Mouse (Mus musculus): ENCODE results near the gene Ppip5k1. TPM values are rescaled to one million over a fixed set of nuclear protein-coding genes. Genes with fewer than 3 reads are reported as not detected.

Gene Ppip5k1
- polyA plus RNA-seq, 1 experiment, result 1.9 TPM

GRCm38 (mm10) chr2:121292316-121293013, 62.7 kb downstream of the Ppip5k1 start:
- H3K36me3 ChIP-seq (replicated peaks; ENCODE audit: low read length), result no peaks in the 10 kb centered on the region
- H3K27me3 ChIP-seq (replicated peaks), result peaks cover 90% of the 10 kb centered on the region

GRCm38 (mm10) chr2:121289730-121290540, 65.3 kb downstream of the Ppip5k1 start:
- no peak for TF ChIP-seq FLI1 (IDR thresholded peaks at IDR 0.05; ENCODE audit: low read length)
- TF ChIP-seq GATA1 (IDR thresholded peaks at IDR 0.05; ENCODE audit: borderline replicate concordance, low read length), result no peak
- H3K4me1 ChIP-seq, result peaks cover 47% of the 10 kb centered on the region
- H3K36me3 ChIP-seq (replicated peaks; ENCODE audit: low read length), result no peaks in the 10 kb centered on the region
- peaks cover 73% of the 10 kb centered on the region for H3K27me3 ChIP-seq (replicated peaks)
- H3K4me3 ChIP-seq (replicated peaks), result peak overlapping the region; percentile 92
- H3K9me3 ChIP-seq, result no peaks in the 10 kb centered on the region

More at GRCm38 (mm10) chr2:121292316-121293013, 62.7 kb downstream of the Ppip5k1 start:
- TF ChIP-seq GATA1 (IDR thresholded peaks at IDR 0.05; ENCODE audit: borderline replicate concordance, low read length), result no peak
- no peak for TF ChIP-seq FLI1 (IDR thresholded peaks at IDR 0.05; ENCODE audit: low read length)
- Histone ChIP-seq H3K4me1 (peaks cover 71% of the 10 kb centered on the region), H3K9me3 (no peaks in the 10 kb centered on the region), H3K4me3 (replicated peaks) (peak overlapping the region; percentile 12)

- no peak for TF ChIP-seq FLI1 (IDR thresholded peaks at IDR 0.05; ENCODE audit: low read length)
- TF ChIP-seq GATA1 (IDR thresholded peaks at IDR 0.05; ENCODE audit: borderline replicate concordance, low read length), result no peak
- Histone ChIP-seq H3K36me3 (replicated peaks; ENCODE audit: low read length) (no peaks in the 10 kb centered on the region), H3K27me3 (replicated peaks) (peaks cover 66% of the 10 kb centered on the region), H3K4me1 (peaks cover 39% of the 10 kb centered on the region), H3K9me3 (no peaks in the 10 kb centered on the region), H3K4me3 (replicated peaks) (peak within 1 kb of the TSS; percentile 92)
These were observed 66.1 kb downstream of the Ppip5k1 start, which contains the start of gene Map1a for GRCm38 (mm10) chr2:121288901-121289729. Gene Map1a, plus strand, starts transcription at chr2:121289600.

GRCm38 (mm10) chr2:121287850-121288249, 67.3 kb downstream of the Ppip5k1 start:
- Histone ChIP-seq H3K4me1 (peaks cover 31% of the 10 kb centered on the region), H3K9me3 (no peaks in the 10 kb centered on the region), H3K36me3 (replicated peaks; ENCODE audit: low read length) (no peaks in the 10 kb centered on the region), H3K27me3 (replicated peaks) (peaks cover 64% of the 10 kb centered on the region), H3K4me3 (replicated peaks) (no peak overlapping the region)
- no peak for TF ChIP-seq GATA1 (IDR thresholded peaks at IDR 0.05; ENCODE audit: borderline replicate concordance, low read length)
- no peak for TF ChIP-seq FLI1 (IDR thresholded peaks at IDR 0.05; ENCODE audit: low read length)

GRCm38 (mm10) chr2:121271928-121272516, 83.2 kb downstream of the Ppip5k1 start:
- Histone ChIP-seq H3K9me3 (no peaks in the 10 kb centered on the region), H3K4me1 (peaks cover 44% of the 10 kb centered on the region), H3K36me3 (replicated peaks; ENCODE audit: low read length) (peaks cover 30% of the 10 kb centered on the region), H3K4me3 (replicated peaks) (peak overlapping the region; percentile 96), H3K27me3 (replicated peaks) (no peaks in the 10 kb centered on the region)
- no peak for TF ChIP-seq FLI1 (IDR thresholded peaks at IDR 0.05; ENCODE audit: low read length)
- no peak for TF ChIP-seq GATA1 (IDR thresholded peaks at IDR 0.05; ENCODE audit: borderline replicate concordance, low read length)

- H3K9me3 ChIP-seq, result no peaks in the 10 kb centered on the region
- H3K4me3 ChIP-seq (replicated peaks), result peak within 1 kb of the TSS; percentile 96
- H3K4me1 ChIP-seq, result peaks cover 42% of the 10 kb centered on the region
- H3K27me3 ChIP-seq (replicated peaks), result no peaks in the 10 kb centered on the region
- TF ChIP-seq FLI1 (IDR thresholded peaks at IDR 0.05; ENCODE audit: low read length) (no peak), GATA1 (IDR thresholded peaks at IDR 0.05; ENCODE audit: borderline replicate concordance, low read length) (no peak)
- peaks cover 34% of the 10 kb centered on the region for H3K36me3 ChIP-seq (replicated peaks; ENCODE audit: low read length)
These were observed 83.8 kb downstream of the Ppip5k1 start, which contains the start of gene Trp53bp1 for GRCm38 (mm10) chr2:121271236-121271927. Gene Trp53bp1, minus strand, starts transcription at chr2:121271407.

GRCm38 (mm10) chr2:121270521-121271235, 84.5 kb downstream of the Ppip5k1 start:
- no peaks in the 10 kb centered on the region for H3K9me3 ChIP-seq
- no peaks in the 10 kb centered on the region for H3K27me3 ChIP-seq (replicated peaks)
- peak overlapping the region; percentile 96 for H3K4me3 ChIP-seq (replicated peaks)
- H3K36me3 ChIP-seq (replicated peaks; ENCODE audit: low read length), result peaks cover 37% of the 10 kb centered on the region
- peaks cover 36% of the 10 kb centered on the region for H3K4me1 ChIP-seq
- no peak for TF ChIP-seq GATA1 (IDR thresholded peaks at IDR 0.05; ENCODE audit: borderline replicate concordance, low read length)
- TF ChIP-seq FLI1 (IDR thresholded peaks at IDR 0.05; ENCODE audit: low read length), result no peak

GRCm38 (mm10) chr2:121268446-121268845, 86.8 kb downstream of the Ppip5k1 start:
- Histone ChIP-seq H3K9me3 (0 out of 2 replicates have a peak, but pooled peaks cover 3% of the 10 kb centered on the region), H3K4me3 (replicated peaks) (no peak overlapping the region), H3K36me3 (replicated peaks; ENCODE audit: low read length) (peaks cover 54% of the 10 kb centered on the region), H3K4me1 (peaks cover 39% of the 10 kb centered on the region), H3K27me3 (replicated peaks) (no peaks in the 10 kb centered on the region)
- TF ChIP-seq GATA1 (IDR thresholded peaks at IDR 0.05; ENCODE audit: borderline replicate concordance, low read length), result no peak
- TF ChIP-seq FLI1 (IDR thresholded peaks at IDR 0.05; ENCODE audit: low read length), result no peak

Other genes starting within 250 kb of the Ppip5k1 start
- gene Tgm7, start 245.6 kb downstream of the Ppip5k1 start, polyA plus RNA-seq (2012; ENCODE audit: insufficient read depth, low replicate concordance), result not detected in 2 replicates
- gene Adal, start 215.0 kb downstream of the Ppip5k1 start, polyA plus RNA-seq (2012; ENCODE audit: insufficient read depth, low replicate concordance), result 1.7 and 1.9 TPM in 2 replicates
- 2.6 and 3.3 TPM in 2 replicates for gene Lcmt2, start 214.7 kb downstream of the Ppip5k1 start, polyA plus RNA-seq (2012; ENCODE audit: insufficient read depth, low replicate concordance)
- gene Tubgcp4, start 184.7 kb downstream of the Ppip5k1 start, polyA plus RNA-seq (2012; ENCODE audit: insufficient read depth, low replicate concordance), result 1.0 and 3.2 TPM in 2 replicates
- 3.4 and 5.5 TPM in 2 replicates for gene Zscan29, start 184.3 kb downstream of the Ppip5k1 start, polyA plus RNA-seq (2012; ENCODE audit: insufficient read depth, low replicate concordance)
- 8.6 TPM in 1 of 2 replicates, not detected in the other for gene Trp53bp1, start 84.0 kb downstream of the Ppip5k1 start, polyA plus RNA-seq (2012; ENCODE audit: insufficient read depth, low replicate concordance)
- 1.6 and 11.4 TPM in 2 replicates for gene Map1a, start 65.8 kb downstream of the Ppip5k1 start, polyA plus RNA-seq (2012; ENCODE audit: insufficient read depth, low replicate concordance)
- gene Ckmt1, start 2.3 kb upstream of the Ppip5k1 start, polyA plus RNA-seq (2012; ENCODE audit: insufficient read depth, low replicate concordance), result not detected in 2 replicates
- not detected in 2 replicates for gene Strc, start 31.8 kb upstream of the Ppip5k1 start, polyA plus RNA-seq (2012; ENCODE audit: insufficient read depth, low replicate concordance)
- 332 and 1,563 TPM in 2 replicates for gene Pdia3, start 58.4 kb upstream of the Ppip5k1 start, polyA plus RNA-seq (2012; ENCODE audit: insufficient read depth, low replicate concordance)
- 0.10 TPM in 1 of 2 replicates, not detected in the other for gene Catsper2, start 58.4 kb upstream of the Ppip5k1 start, polyA plus RNA-seq (2012; ENCODE audit: insufficient read depth, low replicate concordance)
- not detected in 2 replicates for gene Ell3, start 88.9 kb upstream of the Ppip5k1 start, polyA plus RNA-seq (2012; ENCODE audit: insufficient read depth, low replicate concordance)
- 78.6 and 558 TPM in 2 replicates for gene Serf2, start 93.8 kb upstream of the Ppip5k1 start, polyA plus RNA-seq (2012; ENCODE audit: insufficient read depth, low replicate concordance)
- 12.9 and 128 TPM in 2 replicates for gene Hypk, start 97.9 kb upstream of the Ppip5k1 start, polyA plus RNA-seq (2012; ENCODE audit: insufficient read depth, low replicate concordance)
- gene Serinc4, start 101.4 kb upstream of the Ppip5k1 start, polyA plus RNA-seq (2012; ENCODE audit: insufficient read depth, low replicate concordance), result 0.30 TPM in 1 of 2 replicates, not detected in the other
- gene Mfap1b, start 118.7 kb upstream of the Ppip5k1 start, polyA plus RNA-seq (2012; ENCODE audit: insufficient read depth, low replicate concordance), result 2.3 TPM in 1 of 2 replicates, not detected in the other
- gene Mfap1a, start 151.3 kb upstream of the Ppip5k1 start, polyA plus RNA-seq (2012; ENCODE audit: insufficient read depth, low replicate concordance), result 0.52 and 2.2 TPM in 2 replicates
- 0.20 TPM in 1 of 2 replicates, not detected in the other for gene Wdr76, start 151.3 kb upstream of the Ppip5k1 start, polyA plus RNA-seq (2012; ENCODE audit: insufficient read depth, low replicate concordance)